Mouse (Mus musculus) left cerebral cortex, postnatal 14 days (tissue): ENCODE results near the gene Mrps27. TPM values are rescaled to one million over a fixed set of nuclear protein-coding genes. Genes with fewer than 3 reads are reported as not detected.

Experiments
- DNase-seq, 2 experiments: peaks; one replicate each; pipeline ENCODE4 v3.0.0; 2021 to 2022; ENCODE audit warnings: low spot score in 2 of 2, mixed read lengths in 1 of 2
- intact Hi-C: fragments of 180-260 bp; cut with DNase I; formaldehyde crosslinking; loops from one replicate; pipeline ENCODE4 v1.15.1; 2025
- total RNA-seq, 2 experiments: library from RNA; stranded (reverse); gene quantifications; 2 replicates each; pipeline ENCODE4 v1.2.3; 2021

The Mrps27 gene
- total RNA-seq, 2 experiments from 2014 or later = 26.4 to 27.7 TPM

GRCm38 (mm10) chr13:99377055-99377454 is 32.5 kb downstream of the Mrps27 start:
- intact Hi-C loops = no loop called here
- no peak for DNase-seq

GRCm38 (mm10) chr13:99378223-99378622 is 33.6 kb downstream of the Mrps27 start:
- intact Hi-C loops = no loop called here

GRCm38 (mm10) chr13:99382373-99382772 is 37.8 kb downstream of the Mrps27 start:
- intact Hi-C loops = no loop called here
- DNase-seq = no peak

More at GRCm38 (mm10) chr13:99378223-99378622, 33.6 kb downstream of the Mrps27 start:
- no peak for DNase-seq

GRCm38 (mm10) chr13:99384555-99385203 is 40.1 kb downstream of the Mrps27 start:
- intact Hi-C loops = no loop called here

GRCm38 (mm10) chr13:99385911-99386310 is 41.3 kb downstream of the Mrps27 start:
- intact Hi-C loops = no loop called here
- DNase-seq = no peak

More at GRCm38 (mm10) chr13:99384555-99385203, 40.1 kb downstream of the Mrps27 start:
- no peak for DNase-seq

GRCm38 (mm10) chr13:99386341-99386740 is 41.8 kb downstream of the Mrps27 start:
- intact Hi-C loops = no loop called here
- no peak for DNase-seq

GRCm38 (mm10) chr13:99387901-99388811 is 43.6 kb downstream of the Mrps27 start:
- no peak for DNase-seq
- intact Hi-C loops = no loop called here

GRCm38 (mm10) chr13:99391417-99391816 is 46.8 kb downstream of the Mrps27 start:
- DNase-seq = peak; percentile 39 to 41
- intact Hi-C loops = no loop called here

- intact Hi-C loops = no loop called here
- DNase-seq = no peak
These were observed 48.5 kb downstream of the Mrps27 start for GRCm38 (mm10) chr13:99393128-99393527.

GRCm38 (mm10) chr13:99394694-99395093 is 50.1 kb downstream of the Mrps27 start:
- no peak for DNase-seq
- intact Hi-C loops = no loop called here

- intact Hi-C loops = no loop called here
- DNase-seq = no peak
These were observed 50.9 kb downstream of the Mrps27 start for GRCm38 (mm10) chr13:99395531-99395930.

- intact Hi-C loops = no loop called here
- DNase-seq = no peak
These were observed 52.6 kb downstream of the Mrps27 start for GRCm38 (mm10) chr13:99397228-99397627.

GRCm38 (mm10) chr13:99398149-99398701 is 53.6 kb downstream of the Mrps27 start:
- intact Hi-C loops = no loop called here
- no peak for DNase-seq

GRCm38 (mm10) chr13:99399373-99399772 is 54.8 kb downstream of the Mrps27 start:
- intact Hi-C loops = no loop called here
- no peak for DNase-seq

GRCm38 (mm10) chr13:99409216-99409615 is 64.6 kb downstream of the Mrps27 start:
- intact Hi-C loops = no loop called here
- no peak for DNase-seq

- intact Hi-C loops = no loop called here
- no peak for DNase-seq
These were observed 66.3 kb downstream of the Mrps27 start for GRCm38 (mm10) chr13:99410611-99411515.

GRCm38 (mm10) chr13:99411761-99412160 is 67.2 kb downstream of the Mrps27 start:
- intact Hi-C loops = no loop called here
- DNase-seq = no peak

- DNase-seq = no peak
- intact Hi-C loops = no loop called here
These were observed 68.0 kb downstream of the Mrps27 start for GRCm38 (mm10) chr13:99412477-99413080.
